Mouse (Mus musculus) liver, embryonic 15.5 days (tissue): ENCODE data around the gene Ctss. TPM values are rescaled to one million over a fixed set of nuclear protein-coding genes. Genes with fewer than 3 reads are reported as not detected.
"Not testable (repeated sequence)": the region's sequence is repeated elsewhere in the genome, so short reads cannot be mapped to it uniquely, and the experiment has no call there.

Experiments
- ATAC-seq: fragments of 200-750 bp; cut with Nextera tagmentation; 2 replicates; pipeline ENCODE4 v1.8.0; 2017; ENCODE audit warnings: moderate number of reproducible peaks, mild to moderate bottlenecking, moderate library complexity; ENCODE audit not compliant: insufficient read depth
- H3K27ac ChIP-seq: fragments of 300-500 bp; sonication (generic); replicated peaks from 2 replicates; pipeline ENCODE4 v1.5.1; 2015; ENCODE audit warnings: mild to moderate bottlenecking, inconsistent platforms
- H3K27me3 ChIP-seq: fragments of 300-500 bp; sonication (generic); 2 replicates; pipeline ENCODE4 v1.6.1; 2015; ENCODE audit warnings: mild to moderate bottlenecking, inconsistent platforms
- H3K36me3 ChIP-seq: fragments of 300-500 bp; sonication (generic); replicated peaks from 2 replicates; pipeline ENCODE4 v1.6.1; 2015; ENCODE audit warnings: moderate library complexity, mild to moderate bottlenecking, inconsistent platforms
- H3K4me1 ChIP-seq: fragments of 300-500 bp; sonication (generic); replicated peaks from 2 replicates; pipeline ENCODE4 v1.6.1; 2015; ENCODE audit warnings: inconsistent platforms
- H3K4me2 ChIP-seq: fragments of 300-500 bp; sonication (generic); 2 replicates; pipeline ENCODE4 v1.6.1; 2015; ENCODE audit warnings: moderate library complexity, mild to moderate bottlenecking, inconsistent platforms
- H3K4me3 ChIP-seq: fragments of 300-500 bp; sonication (generic); replicated peaks from 2 replicates; pipeline ENCODE4 v1.5.1; 2015; ENCODE audit warnings: mild to moderate bottlenecking, inconsistent platforms
- H3K9ac ChIP-seq: fragments of 300-500 bp; sonication (generic); 2 replicates; pipeline ENCODE4 v1.6.1; 2015; ENCODE audit warnings: moderate library complexity, mild to moderate bottlenecking, inconsistent platforms
- H3K9me3 ChIP-seq: fragments of 300-500 bp; sonication (generic); replicated peaks from 2 replicates; pipeline ENCODE4 v1.6.1; 2016; ENCODE audit warnings: inconsistent platforms
- WGBS: fragments of 180-500 bp; shearing (Covaris S2); methylation state at CpG from one replicate; pipeline ENCODE4 v1.1.7; 2015; ENCODE audit warnings: mixed read lengths; ENCODE audit not compliant: insufficient replicate concordance; 5-methylcytosine and 5-hydroxymethylcytosine counted together
- polyA plus RNA-seq: library from polyadenylated mRNA; unstranded; fragments of >200 nt; fragmentation: Nextera tagmentation; extraction: Ambion mirVana; gene quantifications from 2 replicates; pipeline ENCODE4 v1.2.1, GENCODE M21; 2015

The Ctss gene
- polyA plus RNA-seq, 1 experiment from 2014 or later, result 34.9 TPM

DNA sequence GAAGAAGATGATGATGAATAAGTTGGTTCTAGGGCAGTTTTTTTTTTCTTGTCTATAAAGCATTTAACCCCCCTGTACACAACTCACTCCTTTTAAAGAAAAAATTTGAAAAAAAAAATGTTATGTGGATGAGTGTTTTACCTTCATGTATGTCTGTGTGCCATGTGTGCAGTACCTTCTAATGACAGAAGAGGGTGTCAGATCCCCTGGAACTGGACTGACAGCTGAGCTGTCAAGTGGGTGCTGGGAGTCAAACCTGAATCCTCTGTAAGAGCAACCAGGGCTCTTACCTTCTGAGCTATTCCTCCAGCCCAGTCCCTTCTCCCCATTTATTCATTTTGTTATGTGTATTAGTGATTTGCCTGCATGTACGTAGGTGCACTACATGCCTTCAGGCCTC, 4.4 kb downstream of the Ctss start:
- Histone ChIP-seq H3K27me3 (peaks cover 4% of the 10 kb centered on the region; the same call in 1 of the 2 replicates), H3K4me3 (no peak overlapping the region), H3K27ac (no peak overlapping the region), H3K9ac (no peak overlapping the region), H3K4me1 (peaks cover 16% of the 10 kb centered on the region), H3K4me2 (no peak overlapping the region), H3K9me3 (no peaks in the 10 kb centered on the region), H3K36me3 (no peaks in the 10 kb centered on the region)
- 68% methylated on average over 1 of the region's 1 CpGs for WGBS
- no peak for ATAC-seq

DNA sequence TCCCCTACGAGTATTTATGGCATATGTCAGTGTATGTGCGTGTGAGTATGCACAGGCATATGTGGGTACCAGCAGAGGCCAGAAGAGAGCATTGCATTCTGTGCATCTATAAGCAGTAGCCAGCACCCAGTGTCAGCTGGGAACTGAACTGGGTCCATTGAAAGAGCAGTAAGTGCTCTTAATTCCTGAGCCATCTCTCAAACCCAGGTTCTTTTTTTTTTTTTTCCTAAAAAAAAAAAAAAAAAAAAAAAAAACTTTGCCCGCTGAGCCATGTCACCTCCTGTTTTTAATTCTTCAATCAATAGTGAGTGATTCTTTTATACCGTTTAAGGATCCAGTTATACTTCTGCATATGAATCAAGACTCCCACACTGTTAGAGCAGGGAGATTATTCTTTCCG, 6.8 kb downstream of the Ctss start:
- 78% methylated on average over 5 of the region's 5 CpGs for WGBS
- H3K36me3 ChIP-seq, result no peaks in the 10 kb centered on the region
- no peak for ATAC-seq

DNA sequence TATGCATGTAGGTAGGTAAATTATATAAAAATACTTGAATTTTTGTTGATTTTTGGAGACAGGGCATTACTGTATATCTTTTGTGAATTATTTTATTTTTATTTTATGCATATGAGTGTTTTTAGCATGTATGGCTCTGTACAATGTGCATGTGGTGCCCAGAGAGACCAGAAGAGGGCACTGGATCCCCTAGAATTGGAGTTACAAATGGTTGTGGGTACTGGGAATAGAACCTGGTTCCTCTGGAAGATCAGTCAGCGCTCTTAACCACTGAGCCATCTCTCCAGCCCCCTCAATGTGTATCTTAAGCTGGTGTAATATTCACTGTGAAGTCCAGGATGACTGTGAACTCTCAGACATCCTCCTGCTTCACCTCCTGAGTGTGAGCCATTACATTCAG, 8.3 kb downstream of the Ctss start:
- H3K4me2 ChIP-seq, result no peak overlapping the region
- no peak overlapping the region for H3K27ac ChIP-seq
- H3K9ac ChIP-seq, result no peak overlapping the region
- no peaks in the 10 kb centered on the region for H3K9me3 ChIP-seq
- WGBS, result 77% methylated on average over 1 of the region's 1 CpGs
- H3K4me3 ChIP-seq, result no peak overlapping the region
- H3K4me1 ChIP-seq, result peaks cover 9% of the 10 kb centered on the region
- ATAC-seq, result no peak
- peaks cover 24% of the 10 kb centered on the region for H3K27me3 ChIP-seq
- H3K36me3 ChIP-seq, result no peaks in the 10 kb centered on the region

More for the DNA sequence above, 6.8 kb downstream of the Ctss start:
- Histone ChIP-seq H3K27ac (no peak overlapping the region), H3K4me3 (no peak overlapping the region), H3K9ac (no peak overlapping the region), H3K4me2 (no peak overlapping the region), H3K9me3 (no peaks in the 10 kb centered on the region), H3K27me3 (peaks cover 13% of the 10 kb centered on the region), H3K4me1 (peaks cover 9% of the 10 kb centered on the region)

- Histone ChIP-seq H3K36me3 (no peaks in the 10 kb centered on the region), H3K9ac (no peak overlapping the region), H3K27me3 (peaks cover 28% of the 10 kb centered on the region), H3K4me3 (no peak overlapping the region), H3K4me2 (no peak overlapping the region), H3K27ac (no peak overlapping the region), H3K9me3 (no peaks in the 10 kb centered on the region), H3K4me1 (no peaks in the 10 kb centered on the region)
- 81% methylated on average over 10 of the region's 10 CpGs for WGBS
- ATAC-seq, result no peak
Measured at GRCm38 (mm10) chr3:95538936-95539335, 12.3 kb downstream of the Ctss start.

GRCm38 (mm10) chr3:95539837-95540236, 13.3 kb downstream of the Ctss start:
- H3K9me3 ChIP-seq, result no peaks in the 10 kb centered on the region
- H3K27me3 ChIP-seq, result peaks cover 35% of the 10 kb centered on the region
- H3K4me1 ChIP-seq, result no peaks in the 10 kb centered on the region
- H3K27ac ChIP-seq, result no peak overlapping the region
- no peak overlapping the region for H3K4me2 ChIP-seq
- no peak for ATAC-seq
- WGBS, result 73% methylated on average over 4 of the region's 4 CpGs
- no peak overlapping the region for H3K4me3 ChIP-seq
- H3K9ac ChIP-seq, result no peak overlapping the region
- H3K36me3 ChIP-seq, result no peaks in the 10 kb centered on the region

GRCm38 (mm10) chr3:95541186-95541585, 14.6 kb downstream of the Ctss start:
- H3K4me3 ChIP-seq, H3K4me1 ChIP-seq, H3K9ac ChIP-seq, H3K27ac ChIP-seq, ATAC-seq, H3K9me3 ChIP-seq, H3K4me2 ChIP-seq, H3K36me3 ChIP-seq: not testable (repeated sequence)
- peaks cover 42% of the 10 kb centered on the region for H3K27me3 ChIP-seq
- 44% methylated on average over 2 of the region's 2 CpGs for WGBS

DNA sequence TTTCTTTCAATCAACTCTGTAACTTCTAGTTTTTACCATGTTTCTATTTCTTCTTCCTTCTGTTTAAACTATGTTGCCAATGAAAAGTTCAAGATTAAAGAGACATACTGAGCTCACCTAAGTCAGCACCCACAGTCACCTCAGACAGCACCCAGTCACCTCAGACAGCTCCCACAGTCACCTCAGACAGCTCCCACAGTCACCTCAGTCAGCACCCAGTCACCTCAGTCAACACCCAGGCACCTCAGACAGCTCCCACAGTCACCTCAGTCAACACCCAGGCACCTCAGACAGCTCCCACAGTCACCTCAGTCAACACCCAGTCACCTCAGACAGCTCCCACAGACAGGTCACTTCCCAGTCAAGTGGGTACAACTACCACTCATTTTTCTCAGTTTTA, 15.6 kb downstream of the Ctss start:
- Histone ChIP-seq H3K4me3 (no peak overlapping the region), H3K9me3 (no peaks in the 10 kb centered on the region), H3K27ac (no peak overlapping the region), H3K9ac (no peak overlapping the region), H3K4me2 (no peak overlapping the region), H3K27me3 (peaks cover 45% of the 10 kb centered on the region), H3K4me1 (no peaks in the 10 kb centered on the region), H3K36me3 (no peaks in the 10 kb centered on the region)
- ATAC-seq, result no peak

DNA sequence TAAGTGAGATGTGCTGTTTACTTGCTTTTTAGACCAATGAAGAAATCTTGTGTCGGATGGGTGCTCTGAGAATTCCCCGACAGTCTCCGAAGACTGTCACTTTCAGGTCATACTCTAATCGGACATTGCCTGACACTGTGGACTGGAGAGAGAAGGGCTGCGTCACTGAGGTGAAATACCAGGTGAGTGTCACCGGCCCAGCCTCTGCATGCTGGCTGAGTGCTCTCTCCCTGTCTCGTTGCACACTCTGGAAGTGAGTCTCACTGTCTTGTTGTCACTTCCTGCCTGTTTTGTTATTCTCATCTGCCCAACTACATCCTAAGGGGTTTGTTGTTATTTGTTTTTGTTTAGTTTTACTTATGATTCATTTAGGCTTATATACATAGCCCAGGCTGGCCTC, 16.4 kb downstream of the Ctss start:
- WGBS, result 71% methylated on average over 7 of the region's 7 CpGs
- no peaks in the 10 kb centered on the region for H3K4me1 ChIP-seq
- no peak overlapping the region for H3K4me2 ChIP-seq
- no peaks in the 10 kb centered on the region for H3K36me3 ChIP-seq
- no peaks in the 10 kb centered on the region for H3K9me3 ChIP-seq
- ATAC-seq, result no peak
- H3K27ac ChIP-seq, result no peak overlapping the region
- H3K27me3 ChIP-seq, result peaks cover 48% of the 10 kb centered on the region
- H3K9ac ChIP-seq, result no peak overlapping the region
- H3K4me3 ChIP-seq, result no peak overlapping the region

GRCm38 (mm10) chr3:95550176-95550575, 23.6 kb downstream of the Ctss start:
- no peak overlapping the region for H3K27ac ChIP-seq

DNA sequence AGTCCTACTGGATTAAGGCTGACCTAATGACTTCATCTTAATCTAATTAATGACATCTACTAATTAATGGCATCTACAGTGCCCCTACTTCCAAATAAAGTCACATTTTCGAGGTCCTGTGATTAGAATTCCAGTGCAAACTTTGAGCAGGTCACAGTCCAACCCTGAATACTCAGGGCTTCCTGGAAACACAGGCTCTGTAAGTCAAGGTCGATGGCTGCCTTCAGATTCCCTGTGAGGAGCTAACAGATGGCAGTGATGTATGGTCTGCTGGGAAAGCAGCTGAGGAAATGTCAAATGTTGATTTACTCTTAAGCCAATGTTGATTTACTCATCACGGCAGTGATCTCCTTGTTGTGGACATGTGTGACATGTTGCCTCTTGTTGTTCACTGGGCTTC, 27.4 kb downstream of the Ctss start:
- no peaks in the 10 kb centered on the region for H3K4me1 ChIP-seq
- 42% methylated on average over 3 of the region's 3 CpGs for WGBS
- H3K4me3 ChIP-seq, result no peak overlapping the region
- H3K27ac ChIP-seq, result no peak overlapping the region
- no peak overlapping the region for H3K9ac ChIP-seq
- no peak overlapping the region for H3K4me2 ChIP-seq
- no peaks in the 10 kb centered on the region for H3K27me3 ChIP-seq
- ATAC-seq, result no peak
- no peaks in the 10 kb centered on the region for H3K9me3 ChIP-seq
- no peaks in the 10 kb centered on the region for H3K36me3 ChIP-seq

More at GRCm38 (mm10) chr3:95550176-95550575, 23.6 kb downstream of the Ctss start:
- Histone ChIP-seq H3K9ac (no peak overlapping the region), H3K36me3 (no peaks in the 10 kb centered on the region), H3K4me1 (no peaks in the 10 kb centered on the region), H3K4me3 (no peak overlapping the region), H3K9me3 (no peaks in the 10 kb centered on the region), H3K27me3 (peaks cover 23% of the 10 kb centered on the region; the same call in 1 of the 2 replicates), H3K4me2 (no peak overlapping the region)
- no peak for ATAC-seq
- WGBS, result 70% methylated on average over 1 of the region's 1 CpGs

DNA sequence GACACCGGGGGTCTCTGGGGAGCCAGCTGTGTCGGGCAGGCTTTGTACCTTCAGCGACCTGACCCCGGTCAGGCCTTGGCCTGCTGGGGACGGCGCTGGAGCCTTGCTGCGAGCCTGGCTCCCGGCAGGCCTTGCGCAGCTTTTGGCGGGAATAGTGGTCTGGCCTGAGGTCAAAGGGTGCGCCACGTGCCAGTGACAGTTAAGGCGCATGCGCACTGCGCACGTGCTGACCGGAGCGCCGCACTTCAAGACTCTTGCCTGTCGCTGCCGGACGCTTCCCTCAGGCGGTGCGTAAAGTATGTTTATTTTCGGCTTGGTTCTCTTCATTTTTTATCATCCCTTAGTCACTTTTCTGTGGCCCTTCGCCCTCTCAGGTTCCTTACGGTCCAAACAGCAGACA, 32.9 kb downstream of the Ctss start, which contains the start of gene Hormad1:
Hormad1 (plus strand) TSS at position 241 of the 400 bp plus-strand sequence.
- H3K4me1 ChIP-seq, result no peaks in the 10 kb centered on the region
- 85% methylated on average over 27 of the region's 27 CpGs for WGBS
- H3K27me3 ChIP-seq, result no peaks in the 10 kb centered on the region
- no peak within 1 kb of the TSS for H3K4me2 ChIP-seq
- no peak within 1 kb of the TSS for H3K9ac ChIP-seq
- no peaks in the 10 kb centered on the region for H3K36me3 ChIP-seq
- no peak within 1 kb of the TSS for H3K27ac ChIP-seq
- H3K9me3 ChIP-seq, result no peaks in the 10 kb centered on the region
- no peak for ATAC-seq
- no peak within 1 kb of the TSS for H3K4me3 ChIP-seq

- no peaks in the 10 kb centered on the region for H3K36me3 ChIP-seq
- H3K4me2 ChIP-seq, result no peak overlapping the region
- no peak overlapping the region for H3K27ac ChIP-seq
- H3K27me3 ChIP-seq, result no peaks in the 10 kb centered on the region
- WGBS, result 77% methylated on average over 3 of the region's 3 CpGs
- no peaks in the 10 kb centered on the region for H3K4me1 ChIP-seq
- ATAC-seq, result no peak
- H3K4me3 ChIP-seq, result no peak overlapping the region
- H3K9me3 ChIP-seq, result no peaks in the 10 kb centered on the region
- no peak overlapping the region for H3K9ac ChIP-seq
Measured at GRCm38 (mm10) chr3:95560738-95561137, 34.2 kb downstream of the Ctss start.
